Mouse (Mus musculus): ENCODE results near the gene Sec14l5.

The Sec14l5 gene

GRCm38 (mm10) chr16:5147037-5147385 is at the start of gene Sec14l5:
Sec14l5 (plus strand) TSS chr16:5147109.
- no peak for DNase-seq (ENCODE audit: low read depth)

DNA sequence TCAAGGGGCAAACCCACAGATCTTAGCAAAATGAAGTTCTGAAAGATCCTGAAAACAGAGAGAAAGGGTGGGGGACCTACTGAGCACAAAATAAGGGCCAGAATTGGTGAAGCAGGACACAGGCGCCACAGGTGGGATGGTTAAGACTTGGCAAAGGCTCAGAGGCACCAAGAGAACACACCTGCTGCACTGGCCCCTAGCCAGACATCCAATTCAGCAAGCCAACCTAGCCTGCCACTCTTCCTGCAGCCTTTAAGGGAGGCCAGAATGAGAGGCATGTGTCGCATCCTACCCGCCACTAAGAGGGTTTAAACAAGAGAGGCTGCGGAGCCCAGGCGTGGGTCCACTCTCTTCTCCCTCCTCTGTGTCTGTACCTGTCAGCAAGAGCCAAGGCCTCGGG is 45.9 kb upstream of the Sec14l5 start:
- no peak for DNase-seq (ENCODE audit: low read depth)

- DNase-seq (ENCODE audit: low read depth): no peak
Measured at GRCm38 (mm10) chr16:5109877-5110276, 37.0 kb upstream of the Sec14l5 start.

GRCm38 (mm10) chr16:5111021-5111420 is 35.9 kb upstream of the Sec14l5 start:
- DNase-seq (ENCODE audit: low read depth): no peak

DNA sequence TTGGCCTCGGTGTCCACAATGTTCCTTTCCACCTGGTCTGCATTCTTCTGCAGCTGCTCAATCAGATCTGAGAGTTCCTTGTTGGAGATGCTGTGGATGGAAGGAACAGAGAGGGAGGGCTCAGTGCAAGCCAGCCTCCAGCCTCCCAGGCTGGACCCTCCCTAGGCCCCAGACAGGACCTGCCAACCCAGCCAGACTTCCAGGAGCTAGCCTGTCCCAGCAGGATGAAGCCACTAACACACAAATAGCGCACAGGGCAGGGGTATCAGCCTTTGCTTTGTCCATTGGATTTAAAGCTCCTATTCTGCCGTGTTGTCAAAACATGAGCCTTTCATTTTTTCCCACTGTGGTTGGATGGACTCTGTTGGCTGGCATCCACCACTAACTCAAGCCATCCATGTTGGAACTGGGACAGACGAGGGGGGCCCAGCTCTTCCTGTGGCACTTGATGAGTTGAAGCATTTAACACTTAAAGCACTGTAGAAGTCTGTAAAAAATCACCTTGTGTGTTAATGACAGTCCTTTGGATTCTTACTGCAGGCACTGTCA is 33.8 kb upstream of the Sec14l5 start:
- no peak for DNase-seq (ENCODE audit: low read depth)

DNA sequence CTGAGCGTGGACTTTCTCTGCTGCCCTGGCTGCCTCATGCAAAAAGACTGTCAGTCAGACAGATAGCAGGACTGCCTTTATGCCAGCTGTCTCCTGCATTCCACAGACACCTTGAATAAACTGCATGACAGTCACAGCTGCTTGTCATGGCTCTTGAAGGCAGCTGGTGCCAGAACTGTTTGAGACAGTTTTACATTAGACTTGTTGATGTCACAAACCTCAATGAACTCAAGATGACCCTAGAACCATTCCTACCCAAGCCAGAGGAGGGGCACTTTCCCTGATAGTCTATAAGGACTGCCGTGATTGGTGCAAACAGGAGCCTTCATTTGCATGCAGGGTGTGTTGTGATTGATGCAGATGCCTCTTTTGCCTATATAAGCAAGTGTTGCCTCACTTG is 33.3 kb upstream of the Sec14l5 start:
- DNase-seq (ENCODE audit: low read depth): no peak

GRCm38 (mm10) chr16:5119385-5119784 is 27.5 kb upstream of the Sec14l5 start:
- no peak for DNase-seq (ENCODE audit: low read depth)

DNA sequence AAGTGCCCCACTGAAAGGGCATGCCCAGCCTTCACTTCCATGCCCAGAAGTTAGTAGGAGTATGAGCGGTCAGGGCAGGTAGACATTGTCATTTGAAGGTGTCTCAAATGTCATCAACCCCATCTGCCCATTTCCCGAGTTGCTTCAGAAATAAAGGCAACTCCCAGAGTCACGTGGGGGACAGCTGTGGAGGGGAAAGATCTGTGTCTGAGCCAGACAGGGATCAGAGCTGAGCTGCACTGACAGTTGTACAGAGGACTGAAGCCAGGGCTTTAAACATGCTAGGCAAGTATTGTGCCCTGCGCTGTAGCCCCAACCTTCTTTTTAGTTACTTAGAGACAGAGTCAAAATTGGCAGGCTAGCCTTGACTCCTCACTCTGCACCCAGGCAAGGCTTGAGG is 27.1 kb upstream of the Sec14l5 start:
- DNase-seq (ENCODE audit: low read depth): no peak

- no peak for DNase-seq (ENCODE audit: low read depth)
Measured at GRCm38 (mm10) chr16:5123476-5123875, 23.4 kb upstream of the Sec14l5 start.

DNA sequence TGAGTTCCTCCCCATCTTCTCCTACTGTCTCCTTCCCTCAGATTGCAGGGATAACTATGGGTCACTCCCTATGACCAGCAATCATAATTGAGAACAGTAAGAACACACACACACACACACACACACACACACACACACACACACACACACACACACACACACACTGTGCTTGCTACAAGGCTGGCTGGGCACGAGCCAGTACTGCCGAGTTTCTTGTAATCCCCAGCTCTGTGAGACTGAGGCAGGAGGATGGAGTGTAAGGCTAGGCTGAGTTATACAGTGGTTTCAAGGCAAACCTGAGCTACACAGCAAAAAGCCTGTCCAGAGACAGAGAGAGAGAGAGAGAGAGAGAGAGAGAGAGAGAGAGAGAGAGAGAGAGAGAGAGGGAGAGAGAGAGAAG is 16.7 kb upstream of the Sec14l5 start:
- no peak for DNase-seq (ENCODE audit: low read depth)

DNA sequence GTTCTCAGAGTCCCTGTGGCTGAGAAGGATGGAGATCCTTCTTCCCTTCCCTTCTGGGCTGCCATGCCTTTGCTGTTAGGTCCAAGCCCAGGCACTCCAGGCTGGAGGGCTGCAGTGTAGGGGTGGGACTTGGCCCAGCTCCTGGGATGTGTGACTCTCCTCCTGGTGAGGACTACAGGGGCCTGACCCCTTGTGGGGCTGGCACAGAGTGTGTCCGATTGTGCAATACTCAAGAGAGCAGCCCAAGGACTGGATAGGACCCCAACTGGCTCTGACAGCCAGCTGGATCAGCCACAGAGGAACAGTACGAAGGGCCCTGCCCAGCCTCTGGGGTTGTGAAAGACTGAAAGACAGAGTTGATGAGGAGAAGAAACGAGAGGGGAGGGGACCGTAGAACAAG is 16.1 kb upstream of the Sec14l5 start:
- DNase-seq (ENCODE audit: low read depth): no peak

DNA sequence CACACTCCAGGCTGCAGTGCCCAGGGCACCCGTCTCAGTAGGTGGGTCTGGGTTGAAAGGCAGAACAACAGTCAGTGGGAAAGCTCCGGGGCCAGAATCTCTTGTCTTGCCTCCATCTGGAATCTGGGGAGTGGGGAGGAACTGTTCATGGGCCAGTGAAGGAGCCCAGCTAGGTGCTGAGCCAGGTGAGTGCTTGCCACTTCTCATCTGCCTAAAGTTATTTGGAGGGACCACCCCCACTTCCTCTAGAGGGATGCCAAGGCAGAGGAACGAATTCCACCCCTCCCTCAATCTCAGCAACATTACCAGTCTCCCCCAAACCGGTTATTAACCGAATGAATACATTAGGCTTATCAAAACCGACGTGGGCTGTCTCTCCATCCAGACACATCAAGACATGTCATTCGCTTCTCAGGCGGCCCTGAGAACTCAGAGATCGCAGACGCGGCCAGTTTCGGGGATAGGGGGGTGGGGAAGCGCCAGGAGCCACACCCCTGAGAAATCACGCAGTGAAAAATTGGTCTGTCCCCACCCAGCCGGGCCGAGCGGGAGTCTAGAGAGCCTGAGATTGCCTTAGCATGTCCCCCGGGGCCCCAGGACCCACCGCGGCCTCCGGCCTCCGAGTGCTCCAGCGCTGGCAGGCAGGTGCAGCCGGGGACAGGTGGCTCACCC is 15.5 kb upstream of the Sec14l5 start:
- no peak for DNase-seq (ENCODE audit: low read depth)

DNA sequence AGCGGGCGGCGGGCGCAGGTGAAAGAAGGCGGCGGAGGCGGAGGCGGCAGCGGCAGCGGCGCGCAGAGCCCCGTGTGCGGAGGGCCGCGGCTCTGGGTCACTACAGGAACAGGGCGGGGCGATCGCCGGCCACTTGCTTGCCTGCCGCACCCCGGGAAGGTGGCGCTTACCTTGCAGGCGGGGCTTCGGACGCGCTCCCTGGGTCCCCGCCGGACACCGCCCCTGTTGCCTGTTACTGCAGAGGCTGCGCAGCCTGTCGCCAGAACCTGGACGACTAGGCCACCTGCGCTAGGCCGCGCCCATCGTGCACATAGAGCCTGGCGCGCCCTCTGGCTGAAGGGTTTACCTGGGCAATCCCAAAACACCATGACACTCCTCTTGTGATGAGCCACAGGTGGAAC is 14.5 kb upstream of the Sec14l5 start, which contains the start of gene Ppl:
Gene Ppl (minus strand): TSS at position 21 of the 401 bp plus-strand sequence.
- DNase-seq (ENCODE audit: low read depth): no peak

DNA sequence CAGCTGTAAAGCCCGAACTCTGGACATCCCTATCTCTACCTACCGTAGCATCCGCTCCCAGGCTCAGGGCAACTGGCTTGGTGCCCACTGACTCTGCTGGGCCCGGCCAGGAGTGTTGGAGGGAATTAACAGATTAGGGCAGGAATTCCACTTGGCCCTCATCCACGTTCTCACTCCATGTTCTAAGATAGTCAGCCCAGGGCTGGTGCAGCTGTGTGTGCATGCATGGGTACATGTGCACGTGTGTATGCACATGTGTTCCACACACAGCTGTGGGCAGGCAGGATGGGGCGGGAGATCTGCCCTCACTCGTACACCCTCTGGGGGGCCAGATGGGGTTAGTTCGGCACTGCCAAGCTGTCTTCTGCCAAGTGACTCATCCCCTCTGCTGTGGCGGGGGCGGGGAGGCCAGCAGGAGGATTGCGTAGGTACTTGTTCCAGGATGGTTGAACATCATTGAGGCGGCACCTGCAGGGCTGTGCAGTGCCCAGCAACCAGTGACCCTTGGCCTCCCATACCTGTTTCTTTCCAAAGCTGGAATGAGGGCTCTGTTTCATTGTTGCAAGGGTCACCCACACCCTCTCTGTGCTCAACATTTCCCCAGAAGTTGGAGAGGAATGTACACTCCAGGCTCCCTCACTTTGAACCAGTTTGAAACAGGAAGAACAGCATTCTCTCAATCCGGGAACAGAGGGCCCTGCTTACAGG is 12.1 kb upstream of the Sec14l5 start:
- no peak for DNase-seq (ENCODE audit: low read depth)

DNA sequence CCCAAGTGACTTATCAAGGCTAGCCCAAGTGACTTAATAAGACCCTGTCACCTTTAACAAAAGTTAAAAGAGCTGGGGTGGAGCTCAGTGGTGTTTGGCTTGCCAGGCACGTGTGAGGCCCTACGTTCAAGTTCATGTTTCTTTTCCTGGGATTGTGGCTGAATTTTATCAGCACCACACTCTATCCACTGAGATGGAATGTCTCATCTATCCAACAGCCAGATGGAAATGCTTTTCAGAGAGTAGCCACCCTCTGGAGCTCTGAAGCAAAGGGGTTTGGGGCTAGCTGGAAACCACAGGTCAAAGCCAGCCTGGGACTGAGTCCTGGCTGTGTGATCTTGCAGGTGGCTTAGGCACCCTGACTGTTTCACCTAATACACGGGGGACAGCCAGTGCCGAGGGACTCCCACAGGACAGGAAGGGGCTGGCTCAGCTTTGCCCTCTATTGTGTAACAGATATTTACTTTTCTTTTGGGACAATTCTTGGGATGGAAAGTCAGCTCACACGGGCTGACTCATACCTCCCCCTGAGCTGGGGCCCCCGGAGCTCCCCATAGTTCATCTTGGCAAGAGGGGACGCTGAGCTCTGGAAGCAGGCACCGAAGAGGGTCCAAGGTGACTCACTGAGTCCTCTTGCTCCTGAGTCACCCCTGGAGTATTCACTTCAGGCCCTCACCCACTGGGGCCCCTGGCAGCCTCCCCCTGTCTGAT is 11.2 kb upstream of the Sec14l5 start:
- DNase-seq (ENCODE audit: low read depth): no peak

DNA sequence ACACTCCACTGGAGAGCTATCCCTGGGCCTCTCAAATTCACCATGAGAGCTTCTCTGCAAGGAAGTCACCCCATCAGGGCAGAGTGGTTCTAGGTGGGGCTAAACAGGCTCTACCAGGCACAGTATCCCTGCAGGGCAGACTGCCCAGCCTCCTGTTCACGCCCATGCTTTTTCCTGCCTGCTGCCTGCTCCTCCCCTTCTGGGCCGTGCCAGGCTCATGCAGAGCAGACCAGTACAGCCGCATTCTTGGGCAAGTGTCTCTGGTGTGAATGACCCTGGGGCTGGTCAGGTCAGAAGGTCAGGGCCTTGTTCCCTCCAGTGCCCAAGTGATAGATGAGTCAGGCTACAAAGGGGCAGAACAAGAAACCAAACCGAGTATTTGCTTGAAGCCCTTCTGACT is 10.4 kb upstream of the Sec14l5 start:
- no peak for DNase-seq (ENCODE audit: low read depth)

GRCm38 (mm10) chr16:5137006-5137540 is 9.8 kb upstream of the Sec14l5 start:
- DNase-seq (ENCODE audit: low read depth): no peak

- no peak for DNase-seq (ENCODE audit: low read depth)
Measured at GRCm38 (mm10) chr16:5139741-5140140, 7.2 kb upstream of the Sec14l5 start.

GRCm38 (mm10) chr16:5145570-5145969 is 1.3 kb upstream of the Sec14l5 start:
- peak; percentile 80 for DNase-seq (ENCODE audit: low read depth)

GRCm38 (mm10) chr16:5146367-5147036 is 407 bp upstream of the Sec14l5 start:
- DNase-seq (ENCODE audit: low read depth): no peak

- DNase-seq (ENCODE audit: low read depth): no peak
Measured at GRCm38 (mm10) chr16:5150544-5150943, 3.6 kb downstream of the Sec14l5 start.

Data from naive thymus-derived CD4-positive, alpha-beta T cell, adult 2 months (primary cell).